Mouse (Mus musculus) spleen, adult 2 months (tissue): ENCODE measurements at regions not wholly inside any gene's neighbourhood (a gene's known extent, or its start where the extent isn't known, plus 50 kb on each side); places are given as distances from the start of the nearest gene placed in this dataset.

Source experiments
- CTCF ChIP-seq: fragments of 200-500 bp; IDR thresholded peaks from 2 replicates; pipeline ENCODE4 v1.5.1; 2011; ENCODE audit warnings: mild to moderate bottlenecking, inconsistent platforms; ENCODE audit not compliant: insufficient read depth, insufficient read length, insufficient replicate concordance; ENCODE audit errors: extremely low read depth
- POLR2A ChIP-seq: fragments of 200-500 bp; IDR thresholded peaks from 2 replicates; pipeline ENCODE4 v1.6.1; 2011; ENCODE audit warnings: low read depth, low read length, inconsistent platforms

GRCm38 (mm10) chr5:64478143-64478542 lies 322.0 kb downstream of the Tbc1d1 start:
- TF ChIP-seq CTCF (no peak), POLR2A (no peak)
